Mouse (Mus musculus): ENCODE measurements around the gene Crtap. TPM values are rescaled to one million over a fixed set of nuclear protein-coding genes. Genes with fewer than 3 reads are reported as not detected.
A peak's percentile ranks its signal among the peaks of the same experiment; 100 is the strongest.
"Not testable (repeated sequence)": the region's sequence is repeated elsewhere in the genome, so short reads cannot be mapped to it uniquely, and the experiment has no call there.

The Crtap gene
- polyA plus RNA-seq, 1 experiment from 2014 or later, result 57.8 TPM

DNA sequence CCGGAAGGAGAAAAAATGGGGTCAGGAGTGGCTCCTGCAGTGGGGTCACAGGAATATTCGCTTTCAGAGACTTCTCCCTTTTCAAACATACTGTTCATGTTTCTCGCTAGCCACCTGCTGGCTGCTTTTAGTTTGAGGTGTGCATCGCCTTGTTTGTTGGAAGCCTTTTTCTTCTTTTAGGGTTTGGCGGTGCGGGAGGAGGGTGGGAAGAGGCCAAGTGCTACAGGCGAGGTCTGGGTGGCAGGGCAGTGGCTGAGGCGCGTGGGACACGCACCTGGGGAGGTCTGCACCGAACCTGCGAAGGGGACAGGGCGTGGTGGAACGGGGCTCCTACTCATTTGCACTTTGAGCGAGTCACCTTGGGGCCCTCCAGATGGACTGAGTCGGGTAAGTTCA lies 11.2 kb upstream of the Crtap start:
- H3K4me2 ChIP-seq (replicated peaks; ENCODE audit: low read depth, low read length), result peak overlapping the region; percentile 79
- WGBS, result 4% methylated on average over 16 of the region's 16 CpGs
- ATAC-seq (ENCODE audit: low FRiP score) (peak; percentile 8; the same call in 1 of the 2 replicates), DNase-seq (ENCODE audit: low spot score) (peak; percentile 64)
- 0 out of 2 replicates have a peak, but pooled peaks cover 8% of the 10 kb centered on the region for H3K36me3 ChIP-seq (ENCODE audit: control insufficient read depth, insufficient read depth, low read length)
- no peaks in the 10 kb centered on the region for H3K27me3 ChIP-seq (ENCODE audit: control insufficient read depth, insufficient read depth, low read length)
- H3K4me3 ChIP-seq (ENCODE audit: low read depth, low read length), result peak overlapping the region; percentile 86
- peak overlapping the region; percentile 70 for H3K9ac ChIP-seq (ENCODE audit: low read depth, low read length)
- H3K27ac ChIP-seq (ENCODE audit: low read depth, low read length), result peak overlapping the region; percentile 80; the same call in 1 of the 2 replicates
- no peaks in the 10 kb centered on the region for H3K4me1 ChIP-seq (replicated peaks; ENCODE audit: control insufficient read depth, insufficient read depth, low read length)
- no peaks in the 10 kb centered on the region for H3K9me3 ChIP-seq (ENCODE audit: control insufficient read depth, low read length)

DNA sequence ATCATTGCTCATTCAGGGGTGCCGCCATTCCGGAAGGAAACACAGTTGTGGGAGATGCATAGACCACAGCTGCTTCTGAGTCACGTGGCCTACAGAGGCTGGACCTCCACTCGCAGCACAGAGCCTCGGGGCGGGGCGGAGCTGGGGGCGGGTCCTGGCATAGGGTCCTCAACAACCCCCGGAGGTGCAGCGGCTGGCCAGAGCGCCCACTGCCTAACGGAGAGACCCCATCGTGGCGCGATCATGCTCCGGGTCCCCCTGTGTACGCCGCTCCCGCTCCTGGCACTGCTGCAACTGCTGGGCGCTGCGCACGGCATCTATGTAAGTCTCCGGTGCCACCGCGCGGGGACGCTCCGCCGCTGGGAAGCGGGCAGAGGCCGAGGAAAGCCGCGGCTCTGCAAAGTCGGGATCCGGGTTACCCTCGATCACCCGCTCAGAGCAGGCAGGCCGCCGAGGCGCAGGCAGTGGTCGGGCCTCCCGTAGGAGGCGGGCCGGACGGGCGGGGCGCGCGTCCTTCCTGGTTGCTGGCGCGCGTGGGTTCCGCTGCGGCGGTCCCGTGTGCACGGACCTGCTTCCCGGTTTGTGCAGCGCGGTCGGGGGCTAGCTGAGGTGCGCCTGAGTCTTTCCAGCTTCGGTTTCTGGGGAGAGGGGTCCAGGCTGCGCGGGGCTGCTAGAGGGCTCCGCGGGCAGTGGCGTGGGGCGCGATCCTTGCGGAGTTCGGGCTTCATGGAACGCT lies 10.6 kb upstream of the Crtap start, which contains the start of the genes Glb1 and Tmppe:
TSS of gene Glb1 (plus strand) at position 128 of the 736 bp plus-strand sequence.
TSS of gene Tmppe (plus strand) at position 157 of the 736 bp plus-strand sequence.
- peak within 1 kb of the TSS; percentile 86 for H3K4me3 ChIP-seq (ENCODE audit: low read depth, low read length)
- no peaks in the 10 kb centered on the region for H3K4me1 ChIP-seq (replicated peaks; ENCODE audit: control insufficient read depth, insufficient read depth, low read length)
- H3K36me3 ChIP-seq (ENCODE audit: control insufficient read depth, insufficient read depth, low read length), result 0 out of 2 replicates have a peak, but pooled peaks cover 8% of the 10 kb centered on the region
- WGBS, result under 1% methylated on average over 58 of the region's 73 CpGs
- H3K27me3 ChIP-seq (ENCODE audit: control insufficient read depth, insufficient read depth, low read length), result no peaks in the 10 kb centered on the region
- peak; percentile 92 for DNase-seq (ENCODE audit: low spot score)
- H3K9me3 ChIP-seq (ENCODE audit: control insufficient read depth, low read length), result no peaks in the 10 kb centered on the region
- H3K4me2 ChIP-seq (replicated peaks; ENCODE audit: low read depth, low read length), result peak within 1 kb of the TSS; percentile 79
- peak within 1 kb of the TSS; percentile 70 for H3K9ac ChIP-seq (ENCODE audit: low read depth, low read length)
- peak; percentile 99 for ATAC-seq (ENCODE audit: low FRiP score)
- peak within 1 kb of the TSS; percentile 80 for H3K27ac ChIP-seq (ENCODE audit: low read depth, low read length)

DNA sequence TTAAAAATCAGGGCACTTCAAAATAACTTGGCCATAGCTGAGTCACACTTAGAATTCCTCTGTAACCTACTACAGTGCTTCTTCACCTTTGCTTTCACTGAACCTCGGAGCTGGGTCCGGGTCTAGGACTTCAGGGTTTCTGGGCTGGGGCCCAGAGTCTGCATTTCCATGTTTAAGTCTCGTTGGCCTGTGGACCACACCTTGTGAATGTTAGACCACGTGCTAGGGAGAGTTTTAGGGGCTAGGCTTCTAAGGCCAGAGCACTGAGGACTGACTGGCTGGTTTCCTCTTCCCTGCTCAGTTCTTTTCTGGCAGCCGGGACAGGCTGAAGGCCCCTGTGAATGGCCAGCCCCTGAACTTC lies 10.1 kb upstream of the Crtap start:
- Histone ChIP-seq H3K9ac (ENCODE audit: low read depth, low read length) (no peak overlapping the region), H3K36me3 (ENCODE audit: control insufficient read depth, insufficient read depth, low read length) (0 out of 2 replicates have a peak, but pooled peaks cover 6% of the 10 kb centered on the region), H3K4me1 (replicated peaks; ENCODE audit: control insufficient read depth, insufficient read depth, low read length) (no peaks in the 10 kb centered on the region), H3K27ac (ENCODE audit: low read depth, low read length) (0 out of 2 replicates have a peak overlapping the region, but pooled peaks have one; percentile 0), H3K4me3 (ENCODE audit: low read depth, low read length) (peak overlapping the region; percentile 86), H3K4me2 (replicated peaks; ENCODE audit: low read depth, low read length) (peak overlapping the region; percentile 79), H3K9me3 (ENCODE audit: control insufficient read depth, low read length) (no peaks in the 10 kb centered on the region), H3K27me3 (ENCODE audit: control insufficient read depth, insufficient read depth, low read length) (no peaks in the 10 kb centered on the region)
- peak; percentile 69; the same call in 1 of the 2 replicates for ATAC-seq (ENCODE audit: low FRiP score)
- WGBS, result 20% methylated on average over 5 of the region's 5 CpGs
- DNase-seq (ENCODE audit: low spot score), result no peak

GRCm38 (mm10) chr9:114399680-114400079 lies 9.2 kb upstream of the Crtap start:
- ATAC-seq (ENCODE audit: low FRiP score) (no peak), DNase-seq (ENCODE audit: low spot score) (no peak)
- H3K27ac ChIP-seq (ENCODE audit: low read depth, low read length), result no peak overlapping the region
- 90% methylated on average over 12 of the region's 12 CpGs for WGBS
- no peak overlapping the region for H3K4me3 ChIP-seq (ENCODE audit: low read depth, low read length)
- no peaks in the 10 kb centered on the region for H3K4me1 ChIP-seq (replicated peaks; ENCODE audit: control insufficient read depth, insufficient read depth, low read length)
- no peaks in the 10 kb centered on the region for H3K9me3 ChIP-seq (ENCODE audit: control insufficient read depth, low read length)
- H3K9ac ChIP-seq (ENCODE audit: low read depth, low read length), result no peak overlapping the region
- H3K4me2 ChIP-seq (replicated peaks; ENCODE audit: low read depth, low read length), result no peak overlapping the region
- 0 out of 2 replicates have a peak, but pooled peaks cover 2% of the 10 kb centered on the region for H3K36me3 ChIP-seq (ENCODE audit: control insufficient read depth, insufficient read depth, low read length)
- H3K27me3 ChIP-seq (ENCODE audit: control insufficient read depth, insufficient read depth, low read length), result no peaks in the 10 kb centered on the region

GRCm38 (mm10) chr9:114395258-114395657 lies 4.8 kb upstream of the Crtap start:
- Histone ChIP-seq H3K9me3 (ENCODE audit: control insufficient read depth, low read length) (no peaks in the 10 kb centered on the region), H3K27ac (ENCODE audit: low read depth, low read length) (no peak overlapping the region), H3K36me3 (ENCODE audit: control insufficient read depth, insufficient read depth, low read length) (no peaks in the 10 kb centered on the region), H3K27me3 (ENCODE audit: control insufficient read depth, insufficient read depth, low read length) (no peaks in the 10 kb centered on the region), H3K4me1 (replicated peaks; ENCODE audit: control insufficient read depth, insufficient read depth, low read length) (no peaks in the 10 kb centered on the region), H3K4me3 (ENCODE audit: low read depth, low read length) (no peak overlapping the region), H3K9ac (ENCODE audit: low read depth, low read length) (no peak overlapping the region), H3K4me2 (replicated peaks; ENCODE audit: low read depth, low read length) (no peak overlapping the region)
- WGBS, result 91% methylated on average over 4 of the region's 4 CpGs
- ATAC-seq (ENCODE audit: low FRiP score) (no peak), DNase-seq (ENCODE audit: low spot score) (no peak)

DNA sequence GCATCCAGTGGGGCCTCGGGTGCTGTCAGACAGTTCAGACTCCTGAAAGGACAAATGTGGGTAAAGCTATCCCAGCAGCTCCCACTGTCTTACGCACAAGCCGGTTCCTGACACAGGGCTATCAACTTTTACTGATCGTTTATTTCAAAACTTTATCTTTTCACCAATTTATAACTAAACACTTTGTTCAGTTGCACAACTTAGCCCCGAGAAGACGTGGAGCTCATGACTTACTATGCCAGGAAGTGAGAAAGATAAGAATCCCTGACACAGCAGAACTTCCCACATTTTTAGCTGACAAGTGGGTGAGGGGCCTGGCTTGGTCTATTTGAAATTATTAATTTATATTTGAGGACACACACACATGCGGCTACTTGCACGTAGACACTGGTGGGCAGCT lies 4.2 kb upstream of the Crtap start:
- WGBS, result 84% methylated on average over 8 of the region's 8 CpGs

GRCm38 (mm10) chr9:114394136-114394535 lies 3.7 kb upstream of the Crtap start:
- WGBS, result 74% methylated on average over 6 of the region's 6 CpGs
- DNase-seq (ENCODE audit: low spot score); H3K27me3 ChIP-seq (ENCODE audit: control insufficient read depth, insufficient read depth, low read length); H3K36me3 ChIP-seq (ENCODE audit: control insufficient read depth, insufficient read depth, low read length); ATAC-seq (ENCODE audit: low FRiP score); H3K27ac ChIP-seq (ENCODE audit: low read depth, low read length); H3K4me2 ChIP-seq (replicated peaks; ENCODE audit: low read depth, low read length); H3K9ac ChIP-seq (ENCODE audit: low read depth, low read length); H3K4me1 ChIP-seq (replicated peaks; ENCODE audit: control insufficient read depth, insufficient read depth, low read length); H3K9me3 ChIP-seq (ENCODE audit: control insufficient read depth, low read length); H3K4me3 ChIP-seq (ENCODE audit: low read depth, low read length): not testable (repeated sequence)

More for the DNA sequence above, 4.2 kb upstream of the Crtap start:
- Histone ChIP-seq H3K9ac (ENCODE audit: low read depth, low read length) (no peak overlapping the region), H3K9me3 (ENCODE audit: control insufficient read depth, low read length) (no peaks in the 10 kb centered on the region), H3K36me3 (ENCODE audit: control insufficient read depth, insufficient read depth, low read length) (no peaks in the 10 kb centered on the region), H3K27ac (ENCODE audit: low read depth, low read length) (no peak overlapping the region), H3K4me2 (replicated peaks; ENCODE audit: low read depth, low read length) (no peak overlapping the region), H3K27me3 (ENCODE audit: control insufficient read depth, insufficient read depth, low read length) (no peaks in the 10 kb centered on the region), H3K4me1 (replicated peaks; ENCODE audit: control insufficient read depth, insufficient read depth, low read length) (no peaks in the 10 kb centered on the region), H3K4me3 (ENCODE audit: low read depth, low read length) (no peak overlapping the region)
- DNase-seq (ENCODE audit: low spot score) (no peak), ATAC-seq (ENCODE audit: low FRiP score) (no peak)

- 8% methylated on average over 10 of the region's 10 CpGs for WGBS
- H3K27ac ChIP-seq (ENCODE audit: low read depth, low read length), result no peak overlapping the region; the same call in 1 of the 2 replicates
- no peaks in the 10 kb centered on the region for H3K4me1 ChIP-seq (replicated peaks; ENCODE audit: control insufficient read depth, insufficient read depth, low read length)
- DNase-seq (ENCODE audit: low spot score) (no peak), ATAC-seq (ENCODE audit: low FRiP score) (no peak)
- H3K27me3 ChIP-seq (ENCODE audit: control insufficient read depth, insufficient read depth, low read length), result no peaks in the 10 kb centered on the region
- peak overlapping the region; percentile 74 for H3K4me3 ChIP-seq (ENCODE audit: low read depth, low read length)
- H3K9me3 ChIP-seq (ENCODE audit: control insufficient read depth, low read length), result no peaks in the 10 kb centered on the region
- peak overlapping the region; percentile 83 for H3K9ac ChIP-seq (ENCODE audit: low read depth, low read length)
- H3K4me2 ChIP-seq (replicated peaks; ENCODE audit: low read depth, low read length), result peak overlapping the region; percentile 90
- no peaks in the 10 kb centered on the region for H3K36me3 ChIP-seq (ENCODE audit: control insufficient read depth, insufficient read depth, low read length)
Measured at GRCm38 (mm10) chr9:114390749-114391075, 237 bp upstream of the Crtap start.
